Mouse (Mus musculus): Measurements from ENCODE around the gene Spred3. TPM values are rescaled to one million over a fixed set of nuclear protein-coding genes. Genes with fewer than 3 reads are reported as not detected.
A peak's percentile ranks its signal among the peaks of the same experiment; 100 is the strongest.
"Not testable (repeated sequence)": the region's sequence is repeated elsewhere in the genome, so short reads cannot be mapped to it uniquely, and the experiment has no call there.

Spred3 gene
- polyA plus RNA-seq, 1 experiment from 2014 or later: 6.5 TPM

GRCm38 (mm10) chr7:29202577-29202976 is 32.4 kb upstream of the Spred3 start:
- WGBS: 89% methylated on average over 6 of the region's 6 CpGs
- no peaks in the 10 kb centered on the region for H3K9me3 ChIP-seq (ENCODE audit: control insufficient read depth, low read length)
- no peak for ATAC-seq (ENCODE audit: low FRiP score)

GRCm38 (mm10) chr7:29194230-29194629 is 24.0 kb upstream of the Spred3 start:
- not testable (repeated sequence) for H3K4me3 ChIP-seq (ENCODE audit: low read depth, low read length); H3K4me2 ChIP-seq (replicated peaks; ENCODE audit: low read depth, low read length); H3K9me3 ChIP-seq (ENCODE audit: control insufficient read depth, low read length); H3K27ac ChIP-seq (ENCODE audit: low read depth, low read length); H3K36me3 ChIP-seq (ENCODE audit: control insufficient read depth, insufficient read depth, low read length); H3K27me3 ChIP-seq (ENCODE audit: control insufficient read depth, insufficient read depth, low read length); DNase-seq (ENCODE audit: low spot score); ATAC-seq (ENCODE audit: low FRiP score); H3K4me1 ChIP-seq (replicated peaks; ENCODE audit: control insufficient read depth, insufficient read depth, low read length); H3K9ac ChIP-seq (ENCODE audit: low read depth, low read length)
- WGBS: 86% methylated on average over 1 of the region's 1 CpGs

More at GRCm38 (mm10) chr7:29202577-29202976, 32.4 kb upstream of the Spred3 start:
- Histone ChIP-seq H3K9ac (ENCODE audit: low read depth, low read length) (no peak overlapping the region), H3K27ac (ENCODE audit: low read depth, low read length) (no peak overlapping the region), H3K36me3 (ENCODE audit: control insufficient read depth, insufficient read depth, low read length) (no peaks in the 10 kb centered on the region), H3K4me1 (replicated peaks; ENCODE audit: control insufficient read depth, insufficient read depth, low read length) (no peaks in the 10 kb centered on the region), H3K4me3 (ENCODE audit: low read depth, low read length) (no peak overlapping the region), H3K4me2 (replicated peaks; ENCODE audit: low read depth, low read length) (no peak overlapping the region), H3K27me3 (ENCODE audit: control insufficient read depth, insufficient read depth, low read length) (no peaks in the 10 kb centered on the region)
- DNase-seq (ENCODE audit: low spot score): no peak

- H3K27me3 ChIP-seq (ENCODE audit: control insufficient read depth, insufficient read depth, low read length); H3K4me1 ChIP-seq (replicated peaks; ENCODE audit: control insufficient read depth, insufficient read depth, low read length); H3K27ac ChIP-seq (ENCODE audit: low read depth, low read length); H3K4me3 ChIP-seq (ENCODE audit: low read depth, low read length); H3K9me3 ChIP-seq (ENCODE audit: control insufficient read depth, low read length); DNase-seq (ENCODE audit: low spot score); ATAC-seq (ENCODE audit: low FRiP score); H3K4me2 ChIP-seq (replicated peaks; ENCODE audit: low read depth, low read length); H3K36me3 ChIP-seq (ENCODE audit: control insufficient read depth, insufficient read depth, low read length); H3K9ac ChIP-seq (ENCODE audit: low read depth, low read length): not testable (repeated sequence)
- 90% methylated on average over 4 of the region's 4 CpGs for WGBS
Observed at GRCm38 (mm10) chr7:29181323-29181722, 11.1 kb upstream of the Spred3 start.

DNA sequence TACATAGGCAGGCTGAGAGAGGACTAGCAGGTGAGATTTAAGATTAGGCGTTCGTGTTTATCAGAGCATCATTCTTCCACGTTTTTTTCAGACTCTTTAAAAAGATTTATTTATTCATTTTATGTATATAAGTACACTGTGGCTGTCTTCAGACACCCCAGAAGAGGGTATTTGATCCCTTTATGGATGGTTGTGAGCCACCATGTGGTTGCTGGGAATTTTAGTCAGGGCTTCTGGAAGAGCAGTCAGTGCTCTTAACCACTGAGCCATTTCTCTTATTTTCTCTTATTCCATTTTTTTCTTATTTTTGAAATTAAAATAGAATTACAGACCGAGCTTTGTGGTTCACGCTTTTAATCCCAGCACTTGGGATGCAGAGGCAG is 10.6 kb upstream of the Spred3 start:
- Histone ChIP-seq H3K36me3 (ENCODE audit: control insufficient read depth, insufficient read depth, low read length) (no peaks in the 10 kb centered on the region), H3K9me3 (ENCODE audit: control insufficient read depth, low read length) (no peaks in the 10 kb centered on the region), H3K27ac (ENCODE audit: low read depth, low read length) (no peak overlapping the region), H3K4me1 (replicated peaks; ENCODE audit: control insufficient read depth, insufficient read depth, low read length) (peaks cover 6% of the 10 kb centered on the region; the same call in 1 of the 2 replicates), H3K27me3 (ENCODE audit: control insufficient read depth, insufficient read depth, low read length) (no peaks in the 10 kb centered on the region), H3K4me2 (replicated peaks; ENCODE audit: low read depth, low read length) (peak overlapping the region; percentile 80), H3K9ac (ENCODE audit: low read depth, low read length) (no peak overlapping the region), H3K4me3 (ENCODE audit: low read depth, low read length) (peak overlapping the region; percentile 89)
- 42% methylated on average over 5 of the region's 5 CpGs for WGBS
- ATAC-seq (ENCODE audit: low FRiP score) (peak; percentile 52), DNase-seq (ENCODE audit: low spot score) (no peak)

DNA sequence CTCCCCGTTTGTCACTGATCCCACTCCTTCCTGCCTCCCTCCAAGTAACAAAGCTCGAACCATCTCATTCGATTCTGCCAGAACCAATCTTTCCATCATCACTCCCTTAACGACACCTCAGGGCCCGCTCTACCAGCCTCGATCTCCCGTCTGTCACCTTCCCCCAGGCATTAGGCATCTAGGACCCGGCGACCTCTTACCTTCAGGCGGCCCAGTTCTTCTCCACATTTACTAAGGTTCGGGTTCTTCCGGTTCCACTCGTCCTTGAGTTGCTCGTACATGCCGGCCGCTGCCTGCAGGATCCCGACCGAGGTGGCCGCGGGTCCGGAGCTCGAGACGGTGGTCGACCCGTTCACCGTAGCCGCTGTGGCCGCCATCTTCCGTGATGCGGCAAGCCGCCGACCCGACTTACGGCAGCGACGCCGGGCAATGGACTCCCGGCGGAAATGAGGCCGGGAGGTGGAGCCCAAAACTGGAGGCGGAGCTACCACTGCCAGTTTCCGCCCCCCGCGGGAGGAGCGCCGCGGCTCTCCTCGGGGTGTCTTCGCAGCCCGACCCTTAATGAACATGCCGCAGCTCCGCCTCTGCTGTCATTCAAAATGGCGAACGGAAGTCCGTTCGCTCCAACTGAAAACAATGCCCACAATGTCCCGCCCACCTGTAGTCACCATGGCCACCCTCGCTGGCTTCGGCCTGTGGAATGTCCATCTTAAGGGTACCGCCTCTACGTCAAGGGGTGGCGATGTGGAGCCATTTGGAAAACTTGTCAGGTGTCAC is 10.1 kb upstream of the Spred3 start, which contains the start of gene Psmd8:
Gene Psmd8, minus strand, starts transcription at position 625 of the 777 bp plus-strand sequence.
- H3K4me2 ChIP-seq (replicated peaks; ENCODE audit: low read depth, low read length): peak within 1 kb of the TSS; percentile 80
- WGBS: under 1% methylated on average over 62 of the region's 62 CpGs
- H3K9ac ChIP-seq (ENCODE audit: low read depth, low read length): peak within 1 kb of the TSS; percentile 84
- H3K36me3 ChIP-seq (ENCODE audit: control insufficient read depth, insufficient read depth, low read length): no peaks in the 10 kb centered on the region
- peak within 1 kb of the TSS; percentile 89 for H3K4me3 ChIP-seq (ENCODE audit: low read depth, low read length)
- DNase-seq (ENCODE audit: low spot score): peak; percentile 96
- ATAC-seq (ENCODE audit: low FRiP score): peak; percentile 96
- no peaks in the 10 kb centered on the region for H3K9me3 ChIP-seq (ENCODE audit: control insufficient read depth, low read length)
- peaks cover 6% of the 10 kb centered on the region; the same call in 1 of the 2 replicates for H3K4me1 ChIP-seq (replicated peaks; ENCODE audit: control insufficient read depth, insufficient read depth, low read length)
- peak within 1 kb of the TSS; percentile 58; the same call in 1 of the 2 replicates for H3K27ac ChIP-seq (ENCODE audit: low read depth, low read length)
- no peaks in the 10 kb centered on the region for H3K27me3 ChIP-seq (ENCODE audit: control insufficient read depth, insufficient read depth, low read length)

DNA sequence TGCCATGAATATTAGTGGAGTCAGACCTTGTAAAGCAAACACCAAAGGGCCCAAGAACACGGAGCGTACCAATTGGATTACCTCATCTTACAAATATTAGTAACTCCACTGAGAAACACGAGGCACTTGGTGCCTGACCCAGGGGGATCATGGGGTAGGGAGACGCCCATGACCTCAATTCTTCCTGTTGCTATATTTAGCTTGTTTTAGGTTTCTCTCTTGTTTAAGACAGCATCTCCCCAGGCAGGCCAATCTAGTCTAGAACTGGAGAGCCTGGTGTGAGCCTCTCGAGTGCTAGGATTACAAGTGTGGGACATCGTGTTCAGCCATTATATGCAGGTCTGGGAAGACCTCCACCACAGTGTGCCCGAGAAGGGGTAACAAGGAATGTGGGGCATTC is 9.1 kb upstream of the Spred3 start:
- H3K36me3 ChIP-seq (ENCODE audit: control insufficient read depth, insufficient read depth, low read length): no peaks in the 10 kb centered on the region
- H3K4me1 ChIP-seq (replicated peaks; ENCODE audit: control insufficient read depth, insufficient read depth, low read length): peaks cover 6% of the 10 kb centered on the region; the same call in 1 of the 2 replicates
- DNase-seq (ENCODE audit: low spot score) (no peak), ATAC-seq (ENCODE audit: low FRiP score) (no peak)
- 69% methylated on average over 7 of the region's 7 CpGs for WGBS
- peak overlapping the region; percentile 80 for H3K4me2 ChIP-seq (replicated peaks; ENCODE audit: low read depth, low read length)
- no peaks in the 10 kb centered on the region for H3K9me3 ChIP-seq (ENCODE audit: control insufficient read depth, low read length)
- H3K27ac ChIP-seq (ENCODE audit: low read depth, low read length): no peak overlapping the region
- peak overlapping the region; percentile 84; the same call in 1 of the 2 replicates for H3K9ac ChIP-seq (ENCODE audit: low read depth, low read length)
- H3K4me3 ChIP-seq (ENCODE audit: low read depth, low read length): peak overlapping the region; percentile 89
- H3K27me3 ChIP-seq (ENCODE audit: control insufficient read depth, insufficient read depth, low read length): no peaks in the 10 kb centered on the region

- Histone ChIP-seq H3K27ac (ENCODE audit: low read depth, low read length) (no peak overlapping the region), H3K9me3 (ENCODE audit: control insufficient read depth, low read length) (no peaks in the 10 kb centered on the region), H3K36me3 (ENCODE audit: control insufficient read depth, insufficient read depth, low read length) (peaks cover 5% of the 10 kb centered on the region; the same call in 1 of the 2 replicates), H3K4me3 (ENCODE audit: low read depth, low read length) (0 out of 2 replicates have a peak overlapping the region, but pooled peaks have one; percentile 8), H3K27me3 (ENCODE audit: control insufficient read depth, insufficient read depth, low read length) (peaks cover 11% of the 10 kb centered on the region), H3K4me1 (replicated peaks; ENCODE audit: control insufficient read depth, insufficient read depth, low read length) (peaks cover 6% of the 10 kb centered on the region; the same call in 1 of the 2 replicates), H3K9ac (ENCODE audit: low read depth, low read length) (no peak overlapping the region), H3K4me2 (replicated peaks; ENCODE audit: low read depth, low read length) (no peak overlapping the region)
- DNase-seq (ENCODE audit: low spot score): no peak
- ATAC-seq (ENCODE audit: low FRiP score): no peak
- WGBS: 89% methylated on average over 4 of the region's 4 CpGs
Observed at GRCm38 (mm10) chr7:29178106-29178505, 7.9 kb upstream of the Spred3 start.

- peak; percentile 32 for DNase-seq (ENCODE audit: low spot score)
- Histone ChIP-seq H3K9me3 (ENCODE audit: control insufficient read depth, low read length) (no peaks in the 10 kb centered on the region), H3K9ac (ENCODE audit: low read depth, low read length) (0 out of 2 replicates have a peak overlapping the region, but pooled peaks have one; percentile 19), H3K4me2 (replicated peaks; ENCODE audit: low read depth, low read length) (no peak overlapping the region), H3K36me3 (ENCODE audit: control insufficient read depth, insufficient read depth, low read length) (peaks cover 8% of the 10 kb centered on the region; the same call in 1 of the 2 replicates), H3K27ac (ENCODE audit: low read depth, low read length) (no peak overlapping the region), H3K27me3 (ENCODE audit: control insufficient read depth, insufficient read depth, low read length) (peaks cover 33% of the 10 kb centered on the region), H3K4me1 (replicated peaks; ENCODE audit: control insufficient read depth, insufficient read depth, low read length) (peaks cover 12% of the 10 kb centered on the region), H3K4me3 (ENCODE audit: low read depth, low read length) (no peak overlapping the region)
- WGBS: 22% methylated on average over 27 of the region's 32 CpGs
- ATAC-seq (ENCODE audit: low FRiP score): no peak
Observed at GRCm38 (mm10) chr7:29172390-29173016, 2.3 kb upstream of the Spred3 start.
